Mouse (Mus musculus): ENCODE measurements around the gene Plekha7.
"Not testable (repeated sequence)": the region's sequence is repeated elsewhere in the genome, so short reads cannot be mapped to it uniquely, and the experiment has no call there.

Plekha7 gene

GRCm38 (mm10) chr7:116125671-116126070 lies 182.5 kb downstream of the Plekha7 start:
- no peak for DNase-seq

GRCm38 (mm10) chr7:116124057-116124456 lies 184.1 kb downstream of the Plekha7 start:
- DNase-seq = no peak

DNA sequence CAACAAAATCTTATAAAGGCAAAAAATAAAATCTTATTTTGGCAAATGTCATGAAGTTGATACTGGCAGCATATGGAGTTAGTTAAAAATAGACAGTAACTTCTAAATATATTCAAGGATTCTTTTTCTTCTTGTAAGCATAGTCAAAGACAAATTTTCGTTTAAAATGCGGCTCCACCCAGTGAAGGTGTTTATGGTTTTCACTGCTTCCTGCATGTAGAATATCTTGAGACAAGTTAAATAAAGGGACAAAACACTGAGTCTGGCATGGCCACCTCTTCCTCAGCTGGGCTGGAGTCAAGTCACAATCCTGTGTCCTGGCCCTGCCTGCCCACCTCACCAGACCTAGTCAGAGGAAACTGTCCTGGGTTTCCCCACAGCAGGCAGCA lies 184.6 kb downstream of the Plekha7 start:
- DNase-seq = no peak

- no peak for DNase-seq
Measured at GRCm38 (mm10) chr7:116122981-116123596, 185.1 kb downstream of the Plekha7 start.

DNA sequence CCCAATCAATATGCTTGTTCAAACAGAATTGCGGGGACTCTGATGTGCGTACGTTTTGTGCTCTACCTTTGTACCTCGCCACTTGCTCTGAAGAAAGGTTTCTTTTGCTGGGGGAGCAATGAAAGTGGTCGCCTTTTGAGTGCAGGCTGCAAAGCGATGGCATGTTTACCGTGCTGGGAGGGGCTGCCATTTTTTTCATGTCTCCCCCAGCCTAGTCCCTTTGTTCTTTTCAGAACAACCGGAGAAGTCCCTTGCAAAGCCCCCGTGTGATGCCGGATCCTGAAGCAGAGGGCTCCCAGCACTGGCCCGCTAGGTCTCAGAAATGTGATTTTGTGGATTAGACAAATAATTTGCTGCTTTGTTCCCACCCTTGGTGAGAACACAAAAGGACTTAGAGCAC lies 187.0 kb downstream of the Plekha7 start:
- no peak for DNase-seq

DNA sequence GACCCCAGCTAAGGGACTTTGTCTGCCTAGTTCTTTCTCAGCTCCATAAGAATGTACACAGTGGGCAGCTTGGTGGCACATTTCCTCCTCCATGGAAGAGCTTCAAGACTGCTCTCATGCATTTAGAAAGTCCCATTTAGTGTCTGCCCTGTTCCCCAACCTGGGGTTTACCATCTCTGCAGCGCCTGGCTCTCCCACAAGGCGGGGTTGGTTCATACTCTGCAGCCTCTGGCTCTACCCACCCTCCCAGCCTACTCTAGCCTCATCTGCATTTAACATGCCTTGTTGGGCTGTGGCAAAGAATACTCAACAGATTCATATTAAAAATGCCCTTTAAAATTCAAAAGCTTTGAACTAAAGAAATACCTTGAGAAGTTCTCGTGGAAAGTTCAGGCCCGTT lies 187.4 kb downstream of the Plekha7 start:
- no peak for DNase-seq

DNA sequence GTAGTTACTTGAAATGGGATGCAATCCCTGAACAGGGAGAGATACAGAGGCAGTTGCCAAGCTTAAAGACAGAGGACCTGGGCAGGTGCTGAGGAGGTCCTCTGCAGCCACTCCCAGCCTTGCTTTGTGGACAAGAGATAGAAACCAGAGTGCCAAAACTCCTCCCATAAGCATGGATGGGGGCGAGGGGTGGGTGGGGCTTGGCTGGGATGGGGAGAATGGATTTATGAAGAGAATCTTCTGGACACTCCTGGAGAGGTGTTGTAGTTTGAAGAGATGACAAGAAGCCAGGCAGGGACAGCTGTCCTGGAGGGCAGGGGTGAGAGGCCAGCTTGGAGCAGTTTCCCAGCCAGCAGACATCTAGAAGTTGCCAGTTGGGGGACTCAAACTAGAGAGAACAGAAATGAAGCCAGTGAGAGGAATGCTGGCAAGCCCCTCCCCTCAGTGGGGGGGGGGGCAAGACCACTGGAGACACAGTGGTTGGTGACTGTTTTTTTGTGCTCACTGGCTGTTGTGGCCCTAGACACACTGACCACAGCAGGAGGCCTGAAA lies 188.8 kb downstream of the Plekha7 start:
- no peak for DNase-seq

GRCm38 (mm10) chr7:116115991-116116390 lies 192.2 kb downstream of the Plekha7 start:
- DNase-seq = no peak

GRCm38 (mm10) chr7:116115216-116115930 lies 192.8 kb downstream of the Plekha7 start:
- no peak for DNase-seq

DNA sequence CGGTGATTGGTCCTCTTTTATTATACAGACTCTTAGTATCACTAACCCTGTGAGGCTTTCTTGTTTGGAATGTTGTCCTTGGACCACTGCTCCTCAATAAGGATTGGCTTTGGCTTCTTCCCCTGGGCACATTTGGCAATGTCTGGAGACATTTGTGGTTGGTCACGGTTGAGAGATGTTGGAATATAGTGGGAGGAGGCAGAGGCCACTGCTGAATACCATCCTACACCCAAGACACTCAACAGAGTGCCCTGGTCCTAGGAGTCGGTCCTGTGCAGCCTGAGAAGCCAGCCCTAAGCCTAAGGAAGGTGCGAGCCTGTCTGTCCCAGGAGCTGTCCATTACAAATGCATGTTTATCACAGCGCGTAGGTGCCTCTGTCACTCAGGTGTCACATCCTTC lies 196.6 kb downstream of the Plekha7 start:
- DNase-seq = no peak

DNA sequence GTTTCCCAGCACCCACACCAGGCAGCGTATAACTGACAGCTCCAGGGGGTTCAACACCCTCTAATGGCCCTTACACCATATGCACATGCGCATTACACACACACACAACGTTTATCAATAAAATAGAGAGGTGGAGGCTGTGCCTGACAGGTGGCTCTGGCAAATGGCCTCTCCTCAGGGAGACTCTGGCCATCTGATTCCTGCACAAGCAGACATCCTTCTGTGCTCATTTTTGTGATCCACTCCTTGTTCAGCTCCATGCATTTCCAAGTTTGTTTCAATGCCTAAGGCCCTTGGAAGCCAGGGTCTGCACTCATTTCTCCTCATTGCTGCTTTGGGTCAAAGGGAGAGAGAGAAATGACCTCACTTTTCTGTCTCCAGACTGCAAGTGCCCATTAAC lies 197.5 kb downstream of the Plekha7 start:
- DNase-seq = no peak

DNA sequence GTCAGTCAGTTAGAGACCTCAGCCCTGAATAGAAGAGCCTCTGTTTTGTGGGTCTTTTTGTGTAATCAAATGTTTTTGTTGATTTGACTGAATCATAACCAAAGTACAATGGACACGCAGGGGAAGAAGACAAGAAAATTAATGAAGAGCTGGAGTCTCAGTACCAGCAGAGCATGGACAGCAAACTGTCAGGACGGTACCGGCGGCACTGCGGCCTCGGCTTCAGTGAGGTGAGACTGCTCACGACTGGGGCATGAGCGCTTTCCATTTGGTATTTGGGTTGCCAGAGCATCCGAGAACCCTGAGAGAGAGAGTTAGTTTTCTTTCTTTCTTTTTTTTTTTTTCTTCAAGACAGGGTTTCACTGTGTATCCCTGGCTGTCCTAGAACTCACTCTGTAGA lies 205.1 kb downstream of the Plekha7 start:
- DNase-seq = no peak

GRCm38 (mm10) chr7:116099952-116100528 lies 208.1 kb downstream of the Plekha7 start:
- no peak for DNase-seq

DNA sequence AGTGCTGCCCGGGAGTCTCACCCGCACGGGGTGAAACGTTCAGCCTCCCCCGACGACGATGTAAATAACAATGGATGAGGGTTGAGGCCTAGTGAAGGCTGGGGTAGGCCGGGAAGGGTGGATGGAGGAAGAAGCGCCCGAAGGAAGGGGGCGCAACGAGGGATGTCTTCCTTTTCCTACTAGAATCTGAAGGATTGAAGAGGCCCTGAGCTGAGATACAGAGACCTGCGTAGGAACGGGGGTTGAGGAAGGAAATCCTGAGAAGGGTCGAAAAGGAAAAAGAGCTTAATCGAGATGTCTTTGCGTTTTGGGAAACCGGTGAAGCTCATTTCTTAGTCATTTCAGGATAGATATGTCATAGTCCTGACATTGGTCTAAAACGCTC lies 214.7 kb downstream of the Plekha7 start:
- DNase-seq = no peak

GRCm38 (mm10) chr7:116092710-116093465 lies 215.3 kb downstream of the Plekha7 start:
- peak; percentile 94 to 96 for DNase-seq

DNA sequence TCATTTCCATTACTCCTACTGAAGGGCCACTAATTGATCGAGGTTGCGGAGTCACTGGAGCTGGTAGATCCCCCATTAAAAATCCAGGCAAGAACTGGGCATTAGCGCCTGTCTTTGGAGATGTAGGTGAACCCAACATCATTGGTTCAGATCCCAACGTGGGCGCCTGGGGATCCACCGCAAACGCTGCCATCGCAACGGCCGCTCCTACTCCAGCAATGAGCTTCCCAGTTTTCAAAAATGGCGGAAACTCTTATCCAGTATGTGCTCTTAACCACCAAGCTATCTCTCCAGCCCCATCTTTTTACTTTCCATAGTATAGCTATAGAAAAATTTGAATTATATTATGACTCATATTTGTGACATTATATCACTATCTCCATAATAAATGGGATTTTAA lies 223.8 kb downstream of the Plekha7 start, which contains the start of gene Gm4353:
Gene Gm4353, minus strand, starts transcription at position 270 of the 400 bp plus-strand sequence.
- DNase-seq = not testable (repeated sequence)
